Mouse (Mus musculus) B cell, adult 67 days (primary cell): ENCODE results near the gene Upk1b. TPM values are rescaled to one million over a fixed set of nuclear protein-coding genes. Genes with fewer than 3 reads are reported as not detected.

Experiments used
- total RNA-seq, 2 experiments: library from RNA; stranded (reverse); gene quantifications; 4 replicates each; pipeline ENCODE4 v1.2.4; 2023

Gene Upk1b
- total RNA-seq: not detected

DNA sequence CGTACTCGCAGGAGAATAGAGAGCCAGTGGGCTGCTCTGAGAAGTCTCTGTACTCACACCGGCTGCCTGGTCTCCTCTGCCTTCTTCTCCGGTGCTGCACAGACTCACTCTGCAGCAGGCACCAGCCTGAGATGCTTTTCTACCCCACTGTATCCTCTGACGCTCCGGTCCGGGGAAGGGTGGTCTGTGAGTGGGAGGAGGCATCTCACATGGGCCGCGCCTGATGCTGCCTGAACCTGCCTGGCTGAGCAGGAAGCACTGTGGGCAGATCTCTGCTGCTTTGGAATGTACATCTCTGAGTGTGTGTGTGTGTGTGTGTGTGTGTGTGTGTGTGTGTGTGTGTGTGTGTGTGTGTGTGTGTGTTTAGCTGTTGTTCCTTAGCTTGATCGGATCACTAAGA lies at the start of gene Upk1b:
Gene Upk1b, minus strand, starts transcription at position 238 of the 400 bp plus-strand sequence.

DNA sequence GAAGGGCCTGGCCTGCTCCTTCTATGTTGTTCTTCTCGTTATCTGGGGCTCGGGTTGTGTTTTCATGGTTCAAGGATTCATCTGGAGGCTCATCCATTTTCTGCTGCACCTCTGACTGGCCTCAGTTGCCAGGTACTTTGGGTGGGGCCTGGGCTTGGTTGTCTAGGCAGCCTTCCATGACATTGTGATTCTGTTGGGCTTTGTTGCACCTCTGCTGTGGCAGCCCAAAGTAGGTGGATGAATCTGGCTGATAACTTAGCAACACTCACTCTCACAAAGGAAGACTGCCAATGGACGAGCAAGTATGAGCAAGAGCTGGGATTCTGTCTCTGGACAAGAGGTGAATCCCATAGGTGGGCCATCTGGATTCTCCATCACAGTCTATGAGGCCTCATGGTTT lies 28.5 kb upstream of the Upk1b start, which contains the start of gene 4930435E12Rik:
Gene 4930435E12Rik, minus strand, starts transcription at position 101 of the 400 bp plus-strand sequence.

GRCm38 (mm10) chr16:38742113-38742658 lies 57.9 kb downstream of the Upk1b start, which contains the start of gene B4galt4:
Gene B4galt4, plus strand, starts transcription at chr16:38742264.

Other genes starting within 250 kb of the Upk1b start
- gene Tmem39a, start 241.6 kb downstream of the Upk1b start, total RNA-seq: 10 to 100 TPM; 63.8 to 67.0 TPM
- 1 to 10 TPM; 2.5 to 2.6 TPM for gene Arhgap31, start 87.1 kb downstream of the Upk1b start, total RNA-seq
- gene B4galt4, start 58.1 kb downstream of the Upk1b start, total RNA-seq: 1 to 10 TPM in 1 of 2 experiments, under 1 TPM in 1; 0.61 to 1.4 TPM
- not detected for gene 4930435E12Rik, start 28.4 kb upstream of the Upk1b start, total RNA-seq
- gene Igsf11, start 92.3 kb upstream of the Upk1b start, total RNA-seq: not detected